Mouse (Mus musculus) skeletal muscle tissue, postnatal 0 days (tissue): ENCODE results near the gene Inpp4a. TPM values are rescaled to one million over a fixed set of nuclear protein-coding genes. Genes with fewer than 3 reads are reported as not detected.

Experiments
- polyA plus RNA-seq: library from polyadenylated mRNA; unstranded; fragments of >200 nt; fragmentation: Nextera tagmentation; extraction: Ambion mirVana; gene quantifications from 2 replicates; pipeline ENCODE4 v1.2.1, GENCODE M21; 2015

Gene Inpp4a
- polyA plus RNA-seq = 11.2 and 13.3 TPM in 2 replicates

DNA sequence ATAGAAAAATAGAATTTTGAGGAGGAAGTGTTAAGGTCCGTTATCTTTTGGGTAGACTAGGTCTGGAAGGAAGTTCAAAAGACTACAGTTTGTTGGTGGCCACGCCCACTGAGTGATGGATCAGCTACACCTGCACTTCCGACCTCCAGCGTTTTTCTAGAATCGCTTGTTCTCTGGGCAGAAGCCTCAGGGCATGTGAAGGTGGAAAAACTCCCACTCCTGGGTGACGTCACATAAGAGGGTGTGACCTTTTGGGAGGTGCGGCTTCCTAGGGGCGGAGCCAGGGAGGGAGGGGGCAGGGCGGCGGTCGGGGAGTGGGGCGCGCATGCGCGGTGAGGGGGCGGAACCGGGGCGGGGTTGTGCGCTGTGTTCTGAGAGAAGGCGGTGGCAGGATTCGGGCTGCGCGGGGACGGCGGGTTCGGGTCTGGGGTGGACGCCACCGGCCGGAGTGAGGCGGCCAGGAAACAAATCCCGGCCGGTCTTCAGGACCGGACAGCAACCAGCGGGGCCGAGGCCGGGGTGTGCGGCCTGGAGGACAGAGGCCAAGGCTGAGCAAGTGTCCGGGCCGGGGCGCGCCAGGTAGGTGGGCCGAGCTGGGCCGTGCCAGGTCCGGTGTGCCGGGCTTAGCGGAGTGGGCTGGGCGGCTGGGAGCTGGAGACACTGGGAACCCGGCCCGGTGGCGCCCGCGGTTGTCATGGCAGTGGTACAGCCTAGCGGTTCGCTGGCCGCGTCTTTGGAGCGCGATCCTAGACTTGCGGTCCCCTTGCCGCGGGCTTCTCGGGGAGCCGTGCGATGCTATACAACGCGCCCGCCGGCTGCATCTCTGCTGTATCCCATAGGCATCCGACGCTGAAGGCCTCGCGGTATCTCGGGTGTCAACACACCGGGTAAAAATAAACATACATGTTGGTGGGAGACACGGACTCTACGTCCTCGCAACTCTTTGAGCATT lies at the start of gene Inpp4a:
TSS of gene Inpp4a (plus strand) at position 326 of the 952 bp plus-strand sequence.

GRCm38 (mm10) chr1:37429366-37430296 lies 130.0 kb downstream of the Inpp4a start, which contains the start of the genes Coa5 and Unc50:
Coa5 (minus strand) TSS chr1:37430103.
Unc50 (plus strand) TSS chr1:37430139.

Other genes with a start within 250 kb of the Inpp4a start
- 0.14 and 0.15 TPM in 2 replicates for gene Cnga3, start 85.4 kb upstream of the Inpp4a start, polyA plus RNA-seq
- gene Coa5, start 130.2 kb downstream of the Inpp4a start, polyA plus RNA-seq = 37.2 and 39.6 TPM in 2 replicates
- gene Unc50, start 130.3 kb downstream of the Inpp4a start, polyA plus RNA-seq = 74.0 and 80.8 TPM in 2 replicates
- gene Mgat4a, start 241.2 kb downstream of the Inpp4a start, polyA plus RNA-seq = 2.4 and 2.8 TPM in 2 replicates